Mouse (Mus musculus): ENCODE results near the gene Ncbp2.

Gene Ncbp2

DNA sequence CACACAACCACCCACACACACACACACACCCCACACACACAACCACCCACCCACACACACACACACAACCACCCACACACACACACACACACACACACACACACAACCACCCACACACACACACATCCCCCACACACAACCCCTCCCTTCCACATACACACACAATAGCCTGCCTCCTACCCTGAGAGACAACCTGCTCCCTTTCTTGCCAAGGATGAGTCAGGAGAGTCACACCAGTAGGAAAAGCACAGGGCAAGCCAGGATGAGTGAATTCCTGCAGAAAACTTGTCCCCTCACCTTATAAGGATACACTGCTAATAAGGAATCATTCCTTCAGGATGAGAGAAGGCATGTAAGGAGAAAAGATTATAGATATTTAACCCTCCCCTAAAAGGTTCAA lies 45.6 kb downstream of the Ncbp2 start:
- in situ Hi-C loops (cut with MboI; ENCODE audit: low pct_unique_long_range_greater_than_20kb in 1 of 2, low sequenced_read_pairs in 2 of 2, unreplicated experiment in 1 of 2): no loop called here

GRCm38 (mm10) chr16:31996371-31996770 lies 48.1 kb downstream of the Ncbp2 start:
- in situ Hi-C loops (cut with MboI; ENCODE audit: low pct_unique_long_range_greater_than_20kb in 1 of 2, low sequenced_read_pairs in 2 of 2, unreplicated experiment in 1 of 2): no loop called here

GRCm38 (mm10) chr16:32002509-32003477 lies 54.5 kb downstream of the Ncbp2 start, which contains the start of gene Senp5:
TSS of gene Senp5 (minus strand) at chr16:32003287.
- in situ Hi-C loops (cut with MboI; ENCODE audit: low pct_unique_long_range_greater_than_20kb in 1 of 2, low sequenced_read_pairs in 2 of 2, unreplicated experiment in 1 of 2): no loop called here

- in situ Hi-C loops (cut with MboI; ENCODE audit: low pct_unique_long_range_greater_than_20kb in 1 of 2, low sequenced_read_pairs in 2 of 2, unreplicated experiment in 1 of 2): no loop called here
These were observed 56.4 kb downstream of the Ncbp2 start for GRCm38 (mm10) chr16:32004731-32005130.

- in situ Hi-C loops (cut with MboI; ENCODE audit: low pct_unique_long_range_greater_than_20kb in 1 of 2, low sequenced_read_pairs in 2 of 2, unreplicated experiment in 1 of 2): no loop called here
These were observed 60.4 kb downstream of the Ncbp2 start for GRCm38 (mm10) chr16:32008529-32009293.

DNA sequence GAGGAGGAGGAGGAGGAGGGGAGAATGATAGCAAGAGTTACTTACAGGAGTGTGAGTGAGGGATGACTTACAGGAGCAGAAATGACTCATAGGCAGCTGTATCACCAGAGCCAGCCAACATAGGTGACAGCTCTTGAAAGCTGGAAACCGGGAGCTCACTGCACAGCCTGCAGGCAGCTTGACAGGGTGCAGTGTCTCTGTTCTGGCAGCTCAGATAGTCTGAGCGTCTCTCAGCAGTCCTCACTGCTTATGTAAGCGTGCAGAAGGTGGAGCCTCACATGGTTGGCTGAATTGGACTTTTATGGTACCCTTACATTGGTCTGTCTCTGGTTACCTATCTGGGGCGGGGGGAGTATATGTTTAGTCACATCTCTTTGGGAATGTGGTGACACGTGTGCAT lies 61.6 kb downstream of the Ncbp2 start:
- in situ Hi-C loops (cut with MboI; ENCODE audit: low pct_unique_long_range_greater_than_20kb in 1 of 2, low sequenced_read_pairs in 2 of 2, unreplicated experiment in 1 of 2): no loop called here

- in situ Hi-C loops (cut with MboI; ENCODE audit: low pct_unique_long_range_greater_than_20kb in 1 of 2, low sequenced_read_pairs in 2 of 2, unreplicated experiment in 1 of 2): no loop called here
These were observed 62.0 kb downstream of the Ncbp2 start for GRCm38 (mm10) chr16:32010330-32010729.

All from mouse embryonic stem cell (cell line).